Mouse (Mus musculus) ES-Bruce4 (cell line): ENCODE measurements around the gene Il27ra.

ENCODE experiments used
- CTCF ChIP-seq: IDR thresholded peaks from one replicate; pipeline ENCODE4 v1.8.1; 2011; ENCODE audit warnings: low read depth, low read length
- EP300 ChIP-seq: IDR thresholded peaks from 2 replicates; pipeline ENCODE4 v1.6.1; 2011; ENCODE audit warnings: low read depth, low read length; ENCODE audit not compliant: insufficient read depth
- POLR2A ChIP-seq: IDR thresholded peaks from one replicate; pipeline ENCODE4 v1.8.1; 2011; ENCODE audit warnings: low read length; ENCODE audit not compliant: insufficient read depth

DNA sequence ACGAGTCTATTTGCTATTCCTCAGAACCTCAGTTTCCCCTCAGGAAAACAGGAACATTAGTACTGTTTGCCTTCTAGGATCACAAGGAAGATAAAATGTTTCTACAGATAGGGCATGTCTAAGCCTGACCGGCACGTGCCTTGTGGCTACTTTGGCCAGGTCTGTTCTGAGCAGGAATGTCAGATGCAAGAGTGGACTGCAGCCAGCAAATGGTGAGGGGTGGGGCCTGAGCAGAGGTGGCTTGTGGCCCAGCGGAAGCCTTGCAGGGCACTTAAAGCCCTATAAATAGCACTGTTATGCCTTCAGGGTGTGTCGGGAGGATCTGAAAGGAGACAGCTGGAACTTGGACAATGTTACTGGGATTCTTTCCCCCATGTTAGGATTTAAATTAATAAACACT is 19.3 kb downstream of the Il27ra start:
- no peak for TF ChIP-seq CTCF
- TF ChIP-seq EP300 = peak; percentile 72; the same call in 1 of the 2 replicates
- TF ChIP-seq POLR2A = no peak
